Mouse (Mus musculus) C2C12 (cell line): Measurements from ENCODE around the gene Dnaja4.

Source experiments
- CEBPB ChIP-seq: IDR thresholded peaks from one replicate; pipeline ENCODE4 v1.6.1; 2011; ENCODE audit warnings: low read depth, mild to moderate bottlenecking, control low read depth, moderate library complexity
- CTCF ChIP-seq: IDR thresholded peaks from one replicate; pipeline ENCODE4 v1.5.1; 2011; ENCODE audit not compliant: control insufficient read depth, insufficient read depth, insufficient read length

DNA sequence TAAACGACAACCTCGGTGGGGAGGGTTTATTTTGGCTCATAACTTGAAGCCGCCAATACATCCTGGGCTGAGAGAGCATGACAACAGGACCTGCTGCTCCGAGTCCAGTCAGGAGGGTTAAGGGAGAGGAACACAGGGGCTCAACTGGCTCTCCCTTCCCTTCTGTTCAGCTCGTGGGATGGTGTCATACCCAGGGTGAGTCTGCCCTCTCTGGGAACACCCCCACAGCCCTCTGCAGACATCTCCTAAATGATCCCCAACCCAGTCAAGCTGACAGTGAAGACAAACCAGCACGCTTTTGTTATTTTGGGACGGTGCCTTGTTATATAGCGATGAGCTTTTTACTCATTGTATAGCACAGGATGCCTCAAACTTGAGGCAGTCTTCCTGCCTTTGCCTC, 9.2 kb upstream of the Dnaja4 start:
- TF ChIP-seq CTCF (no peak), CEBPB (no peak)
